Mouse (Mus musculus): ENCODE measurements at regions not wholly inside any gene's neighbourhood (a gene's known extent, or its start where the extent isn't known, plus 50 kb on each side); places are given as distances from the start of the nearest gene placed in this dataset.

- TF ChIP-seq CTCF (IDR thresholded peaks at IDR 0.05; ENCODE audit: borderline replicate concordance, extremely low read depth, insufficient read depth, insufficient read length) = no peak
- TF ChIP-seq POLR2A (IDR thresholded peaks at IDR 0.05; ENCODE audit: borderline replicate concordance, extremely low read depth, insufficient read depth, insufficient read length, poor library complexity, severe bottlenecking) = no peak
Measured at GRCm38 (mm10) chr12:77696039-77696631, 458.2 kb downstream of the Fut8 start.
